Mouse (Mus musculus) frontal cortex, adult (tissue): ENCODE measurements around the gene Kmt5a.
"Not testable (repeated sequence)": the region's sequence is repeated elsewhere in the genome, so short reads cannot be mapped to it uniquely, and the experiment has no call there.

Source experiments
- ATAC-seq: cut with Nextera tagmentation; 2 replicates; pipeline ENCODE4 v1.9.2; 2017; ENCODE audit warnings: mild to moderate bottlenecking, moderate library complexity, mixed read lengths; ENCODE audit not compliant: low TSS enrichment

The Kmt5a gene

GRCm38 (mm10) chr5:124482966-124483654 is 43.4 kb downstream of the Kmt5a start, which contains the start of gene Snrnp35:
Gene Snrnp35, plus strand, starts transcription at chr5:124483134.
- peak; percentile 84 for ATAC-seq

- ATAC-seq, result no peak; the same call in 1 of the 2 replicates
Measured at GRCm38 (mm10) chr5:124483655-124484396, 44.1 kb downstream of the Kmt5a start.

- ATAC-seq, result no peak
Measured at GRCm38 (mm10) chr5:124485654-124486053, 45.9 kb downstream of the Kmt5a start.

- ATAC-seq, result no peak
Measured at GRCm38 (mm10) chr5:124488885-124489284, 49.2 kb downstream of the Kmt5a start.

GRCm38 (mm10) chr5:124491732-124492131 is 52.0 kb downstream of the Kmt5a start:
- ATAC-seq, result no peak

GRCm38 (mm10) chr5:124492618-124493017 is 52.9 kb downstream of the Kmt5a start:
- ATAC-seq, result no peak

GRCm38 (mm10) chr5:124493455-124493854 is 53.7 kb downstream of the Kmt5a start:
- ATAC-seq, result no peak

- no peak for ATAC-seq
Measured at GRCm38 (mm10) chr5:124495547-124495946, 55.8 kb downstream of the Kmt5a start.

GRCm38 (mm10) chr5:124496614-124497514 is 57.1 kb downstream of the Kmt5a start:
- ATAC-seq, result no peak

GRCm38 (mm10) chr5:124498221-124498876 is 58.6 kb downstream of the Kmt5a start:
- ATAC-seq, result no peak

GRCm38 (mm10) chr5:124499001-124499400 is 59.3 kb downstream of the Kmt5a start:
- ATAC-seq, result no peak

GRCm38 (mm10) chr5:124500037-124500436 is 60.3 kb downstream of the Kmt5a start:
- ATAC-seq, result not testable (repeated sequence)

- peak; percentile 38; the same call in 1 of the 2 replicates for ATAC-seq
Measured at GRCm38 (mm10) chr5:124500573-124500972, 60.8 kb downstream of the Kmt5a start.

GRCm38 (mm10) chr5:124501541-124501940 is 61.8 kb downstream of the Kmt5a start:
- no peak for ATAC-seq

- ATAC-seq, result peak; percentile 73
Measured at GRCm38 (mm10) chr5:124503742-124504141, 64.0 kb downstream of the Kmt5a start.

GRCm38 (mm10) chr5:124505235-124505634 is 65.5 kb downstream of the Kmt5a start:
- no peak for ATAC-seq

- no peak for ATAC-seq
Measured at GRCm38 (mm10) chr5:124506731-124507359, 67.1 kb downstream of the Kmt5a start.

GRCm38 (mm10) chr5:124509200-124509599 is 69.5 kb downstream of the Kmt5a start:
- ATAC-seq, result no peak

- ATAC-seq, result no peak
Measured at GRCm38 (mm10) chr5:124509742-124510237, 70.1 kb downstream of the Kmt5a start.

GRCm38 (mm10) chr5:124510536-124511050 is 70.9 kb downstream of the Kmt5a start:
- no peak for ATAC-seq
